Mouse (Mus musculus) heart, embryonic 15.5 days (tissue): ENCODE measurements at regions not wholly inside any gene's neighbourhood (a gene's known extent, or its start where the extent isn't known, plus 50 kb on each side); places are given as distances from the start of the nearest gene placed in this dataset.

Experiments used
- ATAC-seq: fragments of 200-750 bp; cut with Nextera tagmentation; replicated peaks from 2 replicates; pipeline ENCODE4 v1.8.0; 2017; ENCODE audit warnings: low read depth, moderate TSS enrichment; ENCODE audit not compliant: insufficient number of reproducible peaks, insufficient read depth, low FRiP score
- H3K27ac ChIP-seq: fragments of 300-500 bp; sonication (generic); 2 replicates; pipeline ENCODE4 v1.5.1; 2015; ENCODE audit warnings: mild to moderate bottlenecking, inconsistent platforms
- H3K27me3 ChIP-seq: fragments of 300-500 bp; sonication (generic); 2 replicates; pipeline ENCODE4 v1.6.1; 2015; ENCODE audit warnings: inconsistent platforms
- H3K36me3 ChIP-seq: fragments of 300-500 bp; sonication (generic); 2 replicates; pipeline ENCODE4 v1.6.1; 2015; ENCODE audit warnings: mild to moderate bottlenecking, inconsistent platforms
- H3K4me1 ChIP-seq: fragments of 300-500 bp; sonication (generic); replicated peaks from 2 replicates; pipeline ENCODE4 v1.6.1; 2015; ENCODE audit warnings: inconsistent platforms
- H3K4me2 ChIP-seq: fragments of 300-500 bp; sonication (generic); 2 replicates; pipeline ENCODE4 v1.6.1; 2015; ENCODE audit warnings: inconsistent platforms, mild to moderate bottlenecking, moderate library complexity
- H3K4me3 ChIP-seq: fragments of 300-500 bp; sonication (generic); 2 replicates; pipeline ENCODE4 v1.5.1; 2015; ENCODE audit warnings: mild to moderate bottlenecking, inconsistent platforms
- H3K9ac ChIP-seq: fragments of 300-500 bp; sonication (generic); 2 replicates; pipeline ENCODE4 v1.6.1; 2015; ENCODE audit warnings: mild to moderate bottlenecking, inconsistent platforms
- H3K9me3 ChIP-seq: fragments of 300-500 bp; sonication (generic); replicated peaks from 2 replicates; pipeline ENCODE4 v1.6.1; 2016; ENCODE audit warnings: inconsistent platforms
- WGBS: fragments of 180-500 bp; shearing (Covaris S2); methylation state at CpG from one replicate; pipeline ENCODE4 v1.1.7; 2015; ENCODE audit warnings: mixed read lengths; 5-methylcytosine and 5-hydroxymethylcytosine counted together

GRCm38 (mm10) chr14:76623371-76623988 is 66.8 kb upstream of the Serp2 start:
- peaks cover 47% of the 10 kb centered on the region for H3K4me1 ChIP-seq
- H3K27ac ChIP-seq: peak overlapping the region; percentile 76
- no peak overlapping the region for H3K4me3 ChIP-seq
- H3K4me2 ChIP-seq: no peak overlapping the region; the same call in 1 of the 2 replicates
- WGBS: 32% methylated on average over 10 of the region's 10 CpGs
- H3K27me3 ChIP-seq: no peaks in the 10 kb centered on the region
- no peaks in the 10 kb centered on the region for H3K9me3 ChIP-seq
- no peak overlapping the region for H3K9ac ChIP-seq
- no peaks in the 10 kb centered on the region for H3K36me3 ChIP-seq
- ATAC-seq: no peak

- WGBS: 11% methylated on average over 11 of the region's 11 CpGs
- H3K4me3 ChIP-seq: no peak overlapping the region
- ATAC-seq: peak; percentile 51; the same call in 1 of the 2 replicates
- peaks cover 48% of the 10 kb centered on the region for H3K4me1 ChIP-seq
- peak overlapping the region; percentile 76 for H3K27ac ChIP-seq
- no peaks in the 10 kb centered on the region for H3K27me3 ChIP-seq
- H3K9ac ChIP-seq: 0 out of 2 replicates have a peak overlapping the region, but pooled peaks have one; percentile 1
- H3K4me2 ChIP-seq: peak overlapping the region; percentile 30; the same call in 1 of the 2 replicates
- H3K9me3 ChIP-seq: no peaks in the 10 kb centered on the region
- H3K36me3 ChIP-seq: no peaks in the 10 kb centered on the region
Observed at GRCm38 (mm10) chr14:76622634-76623291, 66.1 kb upstream of the Serp2 start.

GRCm38 (mm10) chr14:76619038-76619409 is 62.3 kb upstream of the Serp2 start:
- WGBS: 69% methylated on average over 7 of the region's 7 CpGs
- Histone ChIP-seq H3K4me1 (peaks cover 38% of the 10 kb centered on the region), H3K27ac (no peak overlapping the region)

GRCm38 (mm10) chr14:76618331-76619037 is 61.8 kb upstream of the Serp2 start:
- Histone ChIP-seq H3K4me1 (peaks cover 32% of the 10 kb centered on the region), H3K4me3 (no peak overlapping the region), H3K9me3 (no peaks in the 10 kb centered on the region), H3K27me3 (no peaks in the 10 kb centered on the region), H3K9ac (no peak overlapping the region), H3K36me3 (no peaks in the 10 kb centered on the region), H3K27ac (peak overlapping the region; percentile 68; the same call in 1 of the 2 replicates), H3K4me2 (no peak overlapping the region)
- no peak for ATAC-seq
- WGBS: 70% methylated on average over 14 of the region's 14 CpGs

More at GRCm38 (mm10) chr14:76619038-76619409, 62.3 kb upstream of the Serp2 start:
- Histone ChIP-seq H3K4me3 (no peak overlapping the region), H3K9ac (no peak overlapping the region), H3K4me2 (no peak overlapping the region), H3K27me3 (no peaks in the 10 kb centered on the region), H3K9me3 (no peaks in the 10 kb centered on the region), H3K36me3 (no peaks in the 10 kb centered on the region)
- ATAC-seq: no peak

GRCm38 (mm10) chr14:76617889-76618288 is 61.2 kb upstream of the Serp2 start:
- Histone ChIP-seq H3K36me3 (no peaks in the 10 kb centered on the region), H3K4me2 (no peak overlapping the region), H3K9me3 (no peaks in the 10 kb centered on the region), H3K27ac (peak overlapping the region; percentile 68; the same call in 1 of the 2 replicates), H3K4me1 (peaks cover 26% of the 10 kb centered on the region), H3K27me3 (no peaks in the 10 kb centered on the region), H3K4me3 (no peak overlapping the region), H3K9ac (no peak overlapping the region)
- no peak for ATAC-seq
- 88% methylated on average over 1 of the region's 1 CpGs for WGBS

GRCm38 (mm10) chr14:76617447-76617846 is 60.8 kb upstream of the Serp2 start:
- Histone ChIP-seq H3K4me2 (no peak overlapping the region), H3K27ac (peak overlapping the region; percentile 68; the same call in 1 of the 2 replicates), H3K9ac (no peak overlapping the region), H3K4me3 (no peak overlapping the region), H3K4me1 (peaks cover 22% of the 10 kb centered on the region), H3K36me3 (no peaks in the 10 kb centered on the region), H3K27me3 (no peaks in the 10 kb centered on the region), H3K9me3 (no peaks in the 10 kb centered on the region)
- 45% methylated on average over 11 of the region's 11 CpGs for WGBS
- ATAC-seq: no peak

- H3K4me3 ChIP-seq: no peak overlapping the region
- H3K27me3 ChIP-seq: no peaks in the 10 kb centered on the region
- H3K27ac ChIP-seq: no peak overlapping the region
- no peaks in the 10 kb centered on the region for H3K9me3 ChIP-seq
- H3K9ac ChIP-seq: no peak overlapping the region
- no peak overlapping the region for H3K4me2 ChIP-seq
- 40% methylated on average over 3 of the region's 3 CpGs for WGBS
- no peak for ATAC-seq
- no peaks in the 10 kb centered on the region for H3K36me3 ChIP-seq
- peaks cover 17% of the 10 kb centered on the region for H3K4me1 ChIP-seq
Observed at GRCm38 (mm10) chr14:76616367-76616683, 59.6 kb upstream of the Serp2 start.

GRCm38 (mm10) chr14:76615603-76616366 is 59.1 kb upstream of the Serp2 start:
- Histone ChIP-seq H3K27me3 (no peaks in the 10 kb centered on the region), H3K9ac (no peak overlapping the region), H3K4me3 (no peak overlapping the region), H3K4me1 (peaks cover 20% of the 10 kb centered on the region), H3K4me2 (no peak overlapping the region), H3K36me3 (no peaks in the 10 kb centered on the region), H3K27ac (no peak overlapping the region), H3K9me3 (no peaks in the 10 kb centered on the region)
- 62% methylated on average over 8 of the region's 8 CpGs for WGBS
- no peak for ATAC-seq

- WGBS: 63% methylated on average over 11 of the region's 11 CpGs
- peaks cover 26% of the 10 kb centered on the region for H3K4me1 ChIP-seq
- ATAC-seq: no peak
- H3K27me3 ChIP-seq: no peaks in the 10 kb centered on the region
- H3K9me3 ChIP-seq: no peaks in the 10 kb centered on the region
- no peak overlapping the region for H3K4me2 ChIP-seq
- no peaks in the 10 kb centered on the region for H3K36me3 ChIP-seq
- H3K27ac ChIP-seq: no peak overlapping the region
- no peak overlapping the region for H3K9ac ChIP-seq
- no peak overlapping the region for H3K4me3 ChIP-seq
Observed at GRCm38 (mm10) chr14:76615182-76615581, 58.5 kb upstream of the Serp2 start.

GRCm38 (mm10) chr14:76614682-76615081 is 58.0 kb upstream of the Serp2 start:
- WGBS: 77% methylated on average over 5 of the region's 5 CpGs
- Histone ChIP-seq H3K36me3 (no peaks in the 10 kb centered on the region), H3K9ac (no peak overlapping the region), H3K4me2 (no peak overlapping the region), H3K27ac (no peak overlapping the region), H3K4me3 (no peak overlapping the region), H3K27me3 (no peaks in the 10 kb centered on the region), H3K4me1 (peaks cover 27% of the 10 kb centered on the region), H3K9me3 (no peaks in the 10 kb centered on the region)
- ATAC-seq: no peak

- ATAC-seq: no peak
- no peaks in the 10 kb centered on the region for H3K27me3 ChIP-seq
- no peak overlapping the region for H3K4me2 ChIP-seq
- no peak overlapping the region for H3K27ac ChIP-seq
- H3K9ac ChIP-seq: no peak overlapping the region
- no peaks in the 10 kb centered on the region for H3K9me3 ChIP-seq
- H3K4me3 ChIP-seq: no peak overlapping the region
- peaks cover 27% of the 10 kb centered on the region for H3K4me1 ChIP-seq
- no peaks in the 10 kb centered on the region for H3K36me3 ChIP-seq
- 77% methylated on average over 6 of the region's 6 CpGs for WGBS
Observed at GRCm38 (mm10) chr14:76613604-76614003, 56.9 kb upstream of the Serp2 start.
